Mouse (Mus musculus) heart, postnatal 0 days (tissue): ENCODE data around the gene Cdc42se1. TPM values are rescaled to one million over a fixed set of nuclear protein-coding genes. Genes with fewer than 3 reads are reported as not detected.

Experiments used
- ATAC-seq: fragments of 200-750 bp; cut with Nextera tagmentation; 2 replicates; pipeline ENCODE4 v1.8.0; 2017; ENCODE audit warnings: low read depth, moderate number of reproducible peaks, moderate library complexity; ENCODE audit not compliant: insufficient read depth
- DNase-seq: peaks from one replicate; pipeline ENCODE4 v3.0.0-alpha.2; 2016; ENCODE audit warnings: low spot score
- H3K27ac ChIP-seq: fragments of 300-500 bp; sonication (generic); 2 replicates; pipeline ENCODE4 v1.5.1; 2014; ENCODE audit warnings: low read depth, mild to moderate bottlenecking
- H3K27me3 ChIP-seq: fragments of 300-500 bp; sonication (generic); 2 replicates; pipeline ENCODE4 v1.6.1; 2014; ENCODE audit warnings: low read length, mixed read lengths; ENCODE audit not compliant: control insufficient read depth, insufficient read depth
- H3K36me3 ChIP-seq: fragments of 300-500 bp; sonication (generic); replicated peaks from 2 replicates; pipeline ENCODE4 v1.6.1; 2014; ENCODE audit warnings: low read length, mixed read lengths; ENCODE audit not compliant: control insufficient read depth, insufficient read depth
- H3K4me1 ChIP-seq: fragments of 300-500 bp; sonication (generic); 2 replicates; pipeline ENCODE4 v1.6.1; 2014; ENCODE audit warnings: antibody characterized with exemption; ENCODE audit not compliant: control insufficient read depth, insufficient read depth
- H3K4me2 ChIP-seq: fragments of 300-500 bp; sonication (generic); 2 replicates; pipeline ENCODE4 v1.6.1; 2014; ENCODE audit warnings: low read depth, mild to moderate bottlenecking, low read length, moderate library complexity
- H3K4me3 ChIP-seq: fragments of 300-500 bp; sonication (generic); 2 replicates; pipeline ENCODE4 v1.5.1; 2014; ENCODE audit warnings: low read depth, low read length
- H3K9ac ChIP-seq: fragments of 300-500 bp; sonication (generic); replicated peaks from 2 replicates; pipeline ENCODE4 v1.6.1; 2014; ENCODE audit warnings: low read depth, low read length, mixed read lengths
- H3K9me3 ChIP-seq: fragments of 300-500 bp; sonication (generic); replicated peaks from 2 replicates; pipeline ENCODE4 v1.6.1; 2016; ENCODE audit warnings: low read length; ENCODE audit not compliant: control insufficient read depth
- CTCF ChIP-seq: IDR thresholded peaks from 2 replicates; pipeline ENCODE4 v1.5.1; 2016; ENCODE audit warnings: antibody characterized with exemption, control low read depth, low read depth
- EP300 ChIP-seq: IDR thresholded peaks from 2 replicates; pipeline ENCODE4 v1.6.1; 2016; ENCODE audit warnings: antibody characterized with exemption, low read depth
- WGBS: fragments of 180-500 bp; shearing (Covaris S2); extraction: QIAGEN DNeasy Blood & Tissue Kit; methylation state at CpG from one replicate; pipeline ENCODE4 v1.1.7; 2014; 5-methylcytosine and 5-hydroxymethylcytosine counted together
- polyA plus RNA-seq: library from polyadenylated mRNA; unstranded; fragments of >200 nt; fragmentation: Nextera tagmentation; extraction: Ambion mirVana; gene quantifications from 2 replicates; pipeline ENCODE4 v1.2.1, GENCODE M21; 2015
- total RNA-seq: library from RNA; depleted of rRNA; stranded (reverse); fragments of >200 nt; gene quantifications from 2 replicates; pipeline ENCODE4 v1.2.3, GENCODE M21; 2014; ENCODE audit warnings: low replicate concordance

The Cdc42se1 gene
- total and polyA plus RNA-seq, 2 experiments from 2014 or later = 33.6 to 78.2 TPM

DNA sequence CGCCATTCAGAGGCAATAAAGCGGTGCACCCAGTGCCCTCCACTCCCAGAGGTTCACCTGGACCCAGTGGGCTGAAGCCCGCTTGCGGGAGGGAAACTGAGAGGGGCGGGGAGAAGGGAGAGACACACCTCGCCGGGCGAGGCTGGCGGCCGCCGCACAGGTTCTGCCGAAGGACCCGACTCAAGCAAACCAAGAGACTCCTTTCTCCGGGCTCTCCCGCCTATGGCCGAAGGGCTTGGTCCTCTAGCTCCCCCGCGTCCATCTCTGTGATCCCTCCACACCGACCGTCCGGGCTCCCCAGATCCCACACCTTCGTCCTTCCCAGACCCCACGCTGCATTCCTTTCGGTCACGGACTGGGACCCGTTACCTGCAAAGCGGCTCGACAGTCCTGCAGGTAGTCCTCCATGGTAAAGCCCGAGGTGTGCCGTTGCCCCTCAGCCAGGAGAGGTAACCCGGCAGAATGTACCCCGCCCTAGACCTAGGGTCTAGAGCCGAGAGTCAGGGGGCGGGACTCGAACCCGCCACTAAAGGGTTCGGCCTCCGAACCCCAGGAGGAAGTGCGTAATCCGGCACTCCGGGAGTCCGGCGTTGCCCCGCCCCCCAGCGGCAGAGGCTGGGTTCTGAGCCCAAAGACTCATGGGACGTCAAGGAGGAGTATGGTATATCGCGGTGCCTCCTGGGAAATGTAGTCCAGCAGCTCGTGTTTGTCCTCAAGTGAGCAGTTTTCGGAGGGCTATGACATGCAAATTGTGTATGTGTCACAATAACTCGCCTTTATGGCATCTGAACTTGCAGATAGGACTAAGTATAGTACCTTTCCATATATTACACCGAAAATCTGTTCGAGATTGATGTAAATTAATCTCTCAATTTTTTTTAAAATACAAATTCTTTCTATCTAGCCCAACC, 52.9 kb downstream of the Cdc42se1 start, which contains the start of the genes Mindy1 and Prune1:
TSS of gene Mindy1 (plus strand) at position 130 of the 911 bp plus-strand sequence.
TSS of gene Prune1 (minus strand) at position 861 of the 911 bp plus-strand sequence.
- peak within 1 kb of the TSS; percentile 85 for H3K4me2 ChIP-seq
- ATAC-seq (peak; percentile 85), DNase-seq (peak; percentile 96)
- H3K9me3 ChIP-seq = no peaks in the 10 kb centered on the region
- peak within 1 kb of the TSS; percentile 65 for H3K4me3 ChIP-seq
- H3K4me1 ChIP-seq = peaks cover 22% of the 10 kb centered on the region
- no peaks in the 10 kb centered on the region for H3K27me3 ChIP-seq
- H3K9ac ChIP-seq = peak within 1 kb of the TSS; percentile 86
- H3K36me3 ChIP-seq = no peaks in the 10 kb centered on the region
- peak within 1 kb of the TSS; percentile 96 for H3K27ac ChIP-seq
- WGBS = under 1% methylated on average over 52 of the region's 53 CpGs
- TF ChIP-seq EP300 = 0 out of 2 replicates have a peak, but pooled peaks have one; percentile 43
- peak; percentile 36 for TF ChIP-seq CTCF

DNA sequence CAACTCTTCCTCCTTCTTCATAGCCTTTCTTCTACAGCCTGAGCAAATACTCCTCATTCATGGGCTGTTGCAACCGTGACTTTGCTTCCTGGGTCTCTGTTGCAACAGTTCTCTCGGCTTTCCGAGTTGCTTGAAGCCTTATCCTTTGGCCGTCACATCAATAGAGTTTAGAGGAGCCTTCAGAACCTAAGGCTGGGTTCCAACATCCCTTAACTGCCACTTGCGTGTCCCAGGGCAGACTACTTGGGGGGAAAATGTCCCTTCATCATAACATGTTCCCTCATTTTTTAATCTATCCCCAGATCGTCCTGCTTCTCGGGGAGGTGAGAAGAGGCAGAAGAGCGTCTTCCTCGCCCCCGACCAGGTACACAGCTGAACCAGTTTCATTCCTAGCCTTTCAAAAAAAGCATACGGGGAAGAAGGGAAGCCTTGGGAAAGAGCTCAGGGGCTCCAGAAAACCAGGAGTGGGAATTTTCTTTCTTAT, 53.9 kb downstream of the Cdc42se1 start:
- Histone ChIP-seq H3K9me3 (no peaks in the 10 kb centered on the region), H3K27me3 (no peaks in the 10 kb centered on the region), H3K36me3 (peaks cover 2% of the 10 kb centered on the region; the same call in 1 of the 2 replicates), H3K27ac (peak overlapping the region; percentile 96), H3K9ac (peak overlapping the region; percentile 83), H3K4me2 (peak overlapping the region; percentile 85), H3K4me3 (peak overlapping the region; percentile 65), H3K4me1 (peaks cover 14% of the 10 kb centered on the region)
- TF ChIP-seq CTCF (no peak), EP300 (no peak)
- under 1% methylated on average over 11 of the region's 11 CpGs for WGBS
- DNase-seq = no peak
- no peak for ATAC-seq

DNA sequence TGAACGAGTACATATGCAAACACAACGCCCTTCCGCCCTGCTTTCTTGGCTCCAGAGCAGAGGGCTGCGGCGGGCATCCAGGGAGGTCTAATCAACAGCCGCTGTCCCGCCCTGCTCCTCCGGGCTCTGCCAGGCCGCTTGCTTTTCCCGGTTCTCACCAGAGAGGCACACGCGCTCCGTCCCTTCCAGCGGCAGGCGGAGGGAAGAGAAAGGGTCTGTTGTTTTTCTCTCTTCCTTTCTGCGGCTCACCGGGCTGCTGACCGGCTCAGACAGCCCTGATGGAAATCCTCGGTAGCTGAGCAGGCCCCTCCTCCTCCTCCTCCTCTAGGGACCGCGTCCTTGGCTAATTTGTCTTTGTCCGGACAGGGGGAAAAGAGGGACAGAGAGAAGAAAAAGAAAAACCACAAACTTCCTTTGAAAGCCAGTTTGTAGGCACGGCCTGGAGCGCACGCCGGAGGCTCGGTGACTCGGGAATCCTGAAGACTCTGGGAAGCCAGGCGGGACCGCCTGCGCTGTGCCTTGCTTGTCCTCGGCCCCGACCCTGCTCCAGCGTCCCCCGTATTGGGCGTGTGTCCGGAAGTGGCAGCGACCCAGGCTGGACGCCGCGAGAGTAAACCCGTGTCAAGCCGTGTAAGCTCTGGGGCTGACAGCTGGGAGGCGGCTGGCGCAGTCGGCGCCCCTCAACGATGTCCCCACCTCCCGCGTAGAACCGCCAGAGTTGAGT, 54.5 kb downstream of the Cdc42se1 start:
- under 1% methylated on average over 50 of the region's 51 CpGs for WGBS
- ATAC-seq (peak; percentile 73), DNase-seq (peak; percentile 92)
- Histone ChIP-seq H3K4me1 (peaks cover 9% of the 10 kb centered on the region), H3K27me3 (no peaks in the 10 kb centered on the region), H3K4me3 (peak overlapping the region; percentile 65), H3K27ac (peak overlapping the region; percentile 96), H3K9ac (peak overlapping the region; percentile 83), H3K36me3 (peaks cover 8% of the 10 kb centered on the region), H3K4me2 (peak overlapping the region; percentile 85), H3K9me3 (no peaks in the 10 kb centered on the region)
- TF ChIP-seq CTCF (0 out of 2 replicates have a peak, but pooled peaks have one; percentile 10), EP300 (no peak)

DNA sequence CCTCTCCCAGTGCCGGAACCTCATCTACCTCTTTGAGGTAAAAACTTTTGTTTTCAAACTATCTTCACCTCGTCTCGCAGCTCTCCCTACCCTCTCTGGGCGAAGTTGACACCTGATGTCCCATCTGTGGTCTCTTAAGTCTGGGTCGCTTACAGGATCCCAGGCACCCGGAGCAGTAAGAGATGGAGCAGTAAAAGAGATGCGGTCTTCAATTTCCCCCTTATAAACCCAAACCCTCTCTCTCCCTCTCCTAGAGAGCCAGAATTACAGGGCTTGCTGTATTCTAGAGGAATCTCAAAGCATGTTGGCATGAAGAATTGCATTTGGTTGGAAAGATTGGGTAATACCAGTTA, 55.0 kb downstream of the Cdc42se1 start:
- no peak for TF ChIP-seq EP300
- TF ChIP-seq CTCF = no peak
- WGBS = 2% methylated on average over 7 of the region's 7 CpGs
- Histone ChIP-seq H3K9me3 (no peaks in the 10 kb centered on the region), H3K27ac (peak overlapping the region; percentile 96), H3K27me3 (no peaks in the 10 kb centered on the region), H3K36me3 (peaks cover 13% of the 10 kb centered on the region), H3K4me2 (peak overlapping the region; percentile 85), H3K9ac (peak overlapping the region; percentile 83), H3K4me1 (peaks cover 9% of the 10 kb centered on the region), H3K4me3 (peak overlapping the region; percentile 65)
- no peak for DNase-seq
- ATAC-seq = no peak

DNA sequence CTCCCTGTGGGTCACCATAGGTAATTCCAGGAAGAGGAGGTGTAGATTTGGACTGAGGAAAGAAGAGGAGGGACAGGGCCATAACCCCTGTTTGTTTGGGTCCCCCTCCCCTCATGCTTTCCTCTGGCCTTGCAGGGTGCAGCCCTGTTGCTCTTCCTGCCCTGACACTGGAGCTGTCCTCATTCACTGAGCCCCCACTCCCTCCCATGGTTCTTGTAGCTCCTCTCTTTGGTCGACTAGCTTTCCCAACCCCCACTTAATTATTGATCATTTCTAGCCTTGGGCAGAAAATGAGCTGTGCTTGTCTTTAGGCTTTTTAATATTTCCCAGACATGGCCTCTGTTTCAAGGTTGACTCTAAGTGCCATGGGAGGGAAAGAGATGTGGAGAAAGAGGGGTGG, 55.5 kb downstream of the Cdc42se1 start:
- DNase-seq (no peak), ATAC-seq (no peak)
- no peak for TF ChIP-seq EP300
- no peak for TF ChIP-seq CTCF
- Histone ChIP-seq H3K27ac (peak overlapping the region; percentile 96), H3K4me3 (peak overlapping the region; percentile 65), H3K9me3 (no peaks in the 10 kb centered on the region), H3K36me3 (peaks cover 14% of the 10 kb centered on the region), H3K4me2 (peak overlapping the region; percentile 85), H3K27me3 (no peaks in the 10 kb centered on the region), H3K9ac (peak overlapping the region; percentile 83), H3K4me1 (peaks cover 9% of the 10 kb centered on the region)
- 36% methylated on average over 1 of the region's 1 CpGs for WGBS
